Mouse (Mus musculus) G1E (cell line): ENCODE data around the gene Zfp536. TPM values are rescaled to one million over a fixed set of nuclear protein-coding genes. Genes with fewer than 3 reads are reported as not detected.

Source experiments
- ATAC-seq: 2 replicates; pipeline ENCODE4 v1.8.0; 2016; ENCODE audit warnings: mild to moderate bottlenecking; ENCODE audit not compliant: insufficient number of reproducible peaks, poor library complexity, low FRiP score, severe bottlenecking; ENCODE audit errors: extremely low read depth
- DNase-seq: peaks from one replicate; pipeline ENCODE4 v3.0.0; 2012; ENCODE audit warnings: low spot score
- H3K27me3 ChIP-seq: 2 replicates; pipeline ENCODE4 v1.6.1; 2012; ENCODE audit warnings: mild to moderate bottlenecking, low read length, inconsistent platforms; ENCODE audit not compliant: insufficient read depth
- H3K36me3 ChIP-seq: replicated peaks from 2 replicates; pipeline ENCODE3; 2012; ENCODE audit warnings: mild to moderate bottlenecking, inconsistent platforms
- H3K4me1 ChIP-seq: 2 replicates; pipeline ENCODE4 v1.6.1; 2012; ENCODE audit warnings: low read depth, low read length, inconsistent platforms, mixed read lengths; ENCODE audit not compliant: insufficient read depth
- H3K4me3 ChIP-seq: 2 replicates; pipeline ENCODE4 v1.5.1; 2012; ENCODE audit warnings: low read depth, mild to moderate bottlenecking, inconsistent platforms, low read length, moderate library complexity, mixed read lengths
- H3K9me3 ChIP-seq: replicated peaks from 2 replicates; pipeline ENCODE4 v1.6.1; 2012; ENCODE audit warnings: inconsistent platforms
- CTCF ChIP-seq: IDR thresholded peaks from 2 replicates; pipeline ENCODE4 v1.5.1; 2012; ENCODE audit warnings: low read depth, low read length, inconsistent platforms, mixed read lengths
- GATA1 ChIP-seq: IDR thresholded peaks from 2 replicates; pipeline ENCODE4 v1.6.1; 2012; ENCODE audit warnings: borderline replicate concordance, low read length, inconsistent platforms, mixed read lengths
- GATA2 ChIP-seq: IDR thresholded peaks from 2 replicates; pipeline ENCODE4 v1.6.1; 2012; ENCODE audit warnings: low read depth, low read length, inconsistent platforms, borderline replicate concordance
- POLR2AphosphoS5 ChIP-seq: IDR thresholded peaks from 2 replicates; pipeline ENCODE4 v1.6.1; 2012; ENCODE audit warnings: low read depth, low read length, inconsistent platforms; ENCODE audit not compliant: insufficient replicate concordance
- TAL1 ChIP-seq: conservative IDR thresholded peaks from 2 replicates; pipeline ENCODE4 v1.6.1; 2012; ENCODE audit warnings: low read depth, low read length, inconsistent platforms, mixed read lengths
- polyA plus RNA-seq: library from polyadenylated mRNA; stranded (reverse); fragments of >175 nt; gene quantifications from 2 replicates; pipeline ENCODE4 v1.2.3, GENCODE M21; 2012
- total RNA-seq, 2 experiments: library from RNA; stranded (forward) in 1 of 2; stranded (reverse) in 1 of 2; fragments of 200-1000 nt in 1 of 2; fragments of >200 nt in 1 of 2; fragmentation: Nextera tagmentation in 1 of 2; gene quantifications; 2 replicates each; pipeline ENCODE4 v1.2.3; 2014 to 2017

The Zfp536 gene
- total and polyA plus RNA-seq, 3 experiments, result 0.22 TPM; not detected in 2

DNA sequence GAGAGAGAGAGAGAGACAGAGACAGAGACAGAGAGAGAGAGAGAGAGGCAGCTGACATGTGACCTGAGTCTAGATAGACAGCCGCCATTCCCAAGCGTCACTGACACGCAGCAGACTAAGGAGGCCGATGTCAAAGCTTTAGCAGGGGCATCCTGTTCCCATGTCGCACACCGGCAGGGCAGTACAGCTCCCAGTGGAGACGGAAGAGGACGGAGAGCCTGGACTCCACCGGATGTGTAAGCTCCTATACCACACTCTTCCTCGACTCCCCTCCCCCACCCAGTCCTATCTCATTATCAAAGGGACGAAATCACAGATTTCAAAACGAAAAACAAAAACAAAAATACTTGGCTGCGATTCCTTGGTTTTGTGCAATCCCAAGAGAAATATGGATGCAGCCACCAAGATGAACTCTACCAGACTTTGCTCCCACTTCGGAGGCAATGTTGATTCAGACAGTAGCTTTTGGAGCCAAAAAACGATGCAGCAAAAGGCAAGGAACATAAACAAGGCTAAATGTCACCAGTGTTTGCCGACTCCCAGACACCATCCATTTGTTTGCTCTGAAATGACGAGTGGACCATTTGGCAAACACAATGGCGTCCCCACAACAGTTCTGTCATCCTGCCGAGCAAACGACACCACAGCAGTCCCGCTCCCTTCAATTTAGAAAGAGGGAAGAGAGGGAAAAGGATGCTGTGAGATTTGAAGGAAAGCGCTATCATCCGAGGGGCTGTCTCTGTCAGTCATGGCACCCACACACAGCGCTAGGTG lies 299.9 kb downstream of the Zfp536 start:
- Histone ChIP-seq H3K9me3 (peaks cover 76% of the 10 kb centered on the region), H3K4me1 (no peaks in the 10 kb centered on the region), H3K4me3 (no peak overlapping the region), H3K27me3 (no peaks in the 10 kb centered on the region), H3K36me3 (no peaks in the 10 kb centered on the region)
- no peak for ATAC-seq
- TF ChIP-seq CTCF (no peak), GATA1 (no peak), GATA2 (no peak), TAL1 (no peak), POLR2AphosphoS5 (no peak)
- DNase-seq, result no peak

DNA sequence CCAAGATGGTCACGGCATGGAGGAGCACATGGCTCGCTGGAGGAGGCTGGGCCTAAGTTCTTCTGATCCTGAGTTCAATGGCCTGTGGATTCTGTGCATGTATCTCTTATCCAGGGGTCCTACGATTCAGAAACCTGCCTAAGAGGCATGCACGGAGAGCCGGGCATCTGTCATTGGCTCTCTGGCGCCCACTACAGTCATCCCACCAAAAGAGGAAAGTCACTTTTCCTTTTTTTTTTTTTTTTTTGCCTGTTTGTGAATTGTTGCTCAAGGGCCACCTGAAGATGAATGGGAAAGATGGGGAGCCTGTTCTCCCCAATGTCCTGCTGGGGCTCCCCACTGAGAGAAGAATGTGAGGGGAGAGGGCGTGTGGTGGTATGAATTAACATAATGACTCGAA lies 301.7 kb downstream of the Zfp536 start:
- Histone ChIP-seq H3K4me3 (no peak overlapping the region), H3K9me3 (peaks cover 80% of the 10 kb centered on the region), H3K4me1 (no peaks in the 10 kb centered on the region), H3K36me3 (no peaks in the 10 kb centered on the region), H3K27me3 (no peaks in the 10 kb centered on the region)
- ATAC-seq (no peak), DNase-seq (no peak)
- no peak for TF ChIP-seq CTCF
- no peak for TF ChIP-seq GATA2
- TF ChIP-seq POLR2AphosphoS5, result no peak
- no peak for TF ChIP-seq TAL1

- peaks cover 80% of the 10 kb centered on the region for H3K9me3 ChIP-seq
- ATAC-seq, result no peak
- no peak for TF ChIP-seq CTCF
- no peak for TF ChIP-seq TAL1
- no peak for TF ChIP-seq GATA1
- TF ChIP-seq GATA2, result no peak
- no peak for TF ChIP-seq POLR2AphosphoS5
- no peak for DNase-seq
- no peaks in the 10 kb centered on the region for H3K27me3 ChIP-seq
- H3K4me3 ChIP-seq, result no peak overlapping the region
- H3K36me3 ChIP-seq, result no peaks in the 10 kb centered on the region
- no peaks in the 10 kb centered on the region for H3K4me1 ChIP-seq
Observed at GRCm38 (mm10) chr7:37466477-37467243, 306.8 kb downstream of the Zfp536 start.

DNA sequence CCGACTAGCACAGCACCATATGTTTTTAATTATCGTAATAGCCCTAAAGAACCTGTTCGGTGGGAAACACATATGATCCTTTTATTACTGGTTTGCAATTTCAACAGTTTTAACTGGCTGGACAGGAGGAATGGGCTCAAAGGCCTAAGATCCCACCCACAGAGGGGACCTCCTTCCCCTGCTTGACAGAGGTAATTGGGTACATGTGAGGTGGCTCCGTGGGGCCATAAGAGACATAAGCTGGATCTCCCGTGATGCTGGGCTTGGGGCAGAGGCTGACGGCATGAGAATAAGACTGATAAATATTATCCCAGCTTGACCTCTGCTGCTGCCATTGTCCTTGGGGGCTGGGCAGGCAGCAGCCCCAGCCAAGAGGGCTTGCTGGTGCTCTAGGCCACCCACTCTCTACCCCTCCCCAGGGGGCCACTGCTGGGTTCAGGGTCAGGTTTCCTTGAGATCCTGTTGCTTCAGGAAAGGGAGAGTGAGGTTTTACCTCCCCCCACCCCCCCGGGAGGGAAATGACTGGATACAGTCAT lies 309.2 kb downstream of the Zfp536 start:
- no peak for DNase-seq
- no peak for ATAC-seq
- peaks cover 73% of the 10 kb centered on the region for H3K9me3 ChIP-seq
- H3K4me3 ChIP-seq, result no peak overlapping the region; the same call in 1 of the 2 replicates
- no peaks in the 10 kb centered on the region for H3K27me3 ChIP-seq
- no peaks in the 10 kb centered on the region for H3K4me1 ChIP-seq
- TF ChIP-seq GATA2 (no peak), POLR2AphosphoS5 (no peak), TAL1 (no peak), CTCF (no peak), GATA1 (no peak)
- no peaks in the 10 kb centered on the region for H3K36me3 ChIP-seq

DNA sequence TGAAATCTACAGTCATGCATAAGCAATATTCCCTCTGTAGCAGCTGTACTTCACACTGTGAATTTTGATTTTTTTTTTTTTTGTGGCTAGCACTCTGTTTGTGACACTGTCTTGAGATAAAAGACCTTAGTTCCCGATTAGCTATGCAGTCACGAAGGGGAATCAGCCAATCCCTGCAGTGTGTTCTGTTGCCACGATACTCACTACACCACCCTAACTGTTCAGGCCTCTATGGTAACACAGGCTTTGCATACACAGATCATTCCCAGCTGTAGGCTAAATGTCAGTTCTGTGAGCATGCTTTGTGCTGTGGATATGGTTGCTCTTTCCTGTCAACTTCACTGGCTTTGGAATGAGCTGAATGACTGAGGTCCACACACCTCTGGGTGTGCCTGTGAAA lies 325.9 kb downstream of the Zfp536 start:
- Histone ChIP-seq H3K36me3 (no peaks in the 10 kb centered on the region), H3K4me3 (no peak overlapping the region), H3K27me3 (no peaks in the 10 kb centered on the region), H3K4me1 (no peaks in the 10 kb centered on the region), H3K9me3 (peaks cover 51% of the 10 kb centered on the region)
- no peak for TF ChIP-seq GATA2
- no peak for TF ChIP-seq GATA1
- TF ChIP-seq TAL1, result no peak
- TF ChIP-seq POLR2AphosphoS5, result no peak
- TF ChIP-seq CTCF, result no peak
- no peak for ATAC-seq
- DNase-seq, result no peak

DNA sequence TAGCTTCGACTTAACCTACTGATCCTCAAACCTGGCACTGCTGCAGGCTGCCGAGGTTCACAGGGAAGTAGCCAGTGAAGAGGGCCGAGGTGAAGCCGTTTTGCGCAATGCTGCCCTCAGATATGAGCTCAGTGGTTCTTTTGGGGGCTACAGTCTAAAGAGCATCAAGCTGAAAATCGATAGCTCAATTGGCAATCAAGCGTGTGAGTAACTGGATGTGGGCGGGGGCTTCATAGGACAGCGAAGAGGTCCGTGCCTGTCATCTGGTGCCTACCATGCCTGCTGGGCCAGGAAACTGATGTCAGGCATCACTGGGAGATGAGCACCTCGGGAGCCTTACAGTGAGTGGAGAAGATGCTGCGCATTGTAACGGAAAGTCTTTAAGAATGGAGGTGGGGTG lies 333.5 kb downstream of the Zfp536 start:
- Histone ChIP-seq H3K4me1 (no peaks in the 10 kb centered on the region), H3K27me3 (no peaks in the 10 kb centered on the region), H3K4me3 (no peak overlapping the region), H3K9me3 (peaks cover 49% of the 10 kb centered on the region), H3K36me3 (no peaks in the 10 kb centered on the region)
- TF ChIP-seq GATA1, result no peak
- TF ChIP-seq POLR2AphosphoS5, result no peak
- no peak for TF ChIP-seq CTCF
- no peak for TF ChIP-seq TAL1
- no peak for TF ChIP-seq GATA2
- no peak for ATAC-seq
- DNase-seq, result no peak
